Mouse (Mus musculus) CD4-positive, CD25-positive, alpha-beta regulatory T cell, adult 4 months (primary cell): ENCODE measurements around the gene Foxo1. TPM values are rescaled to one million over a fixed set of nuclear protein-coding genes. Genes with fewer than 3 reads are reported as not detected.

ENCODE experiments used
- ATAC-seq: one replicate; pipeline ENCODE4 v1.8.0; 2017
- polyA plus RNA-seq, 2 experiments: library from polyadenylated mRNA; unstranded; fragments of 100-300 nt; shearing (Covaris generic); gene quantifications; one replicate each; pipeline ENCODE4 v1.2.1; 2017

Gene Foxo1
- polyA plus RNA-seq, 2 experiments from 2014 or later, result 37.1 to 38.9 TPM

GRCm38 (mm10) chr3:52308586-52309321, 40.6 kb downstream of the Foxo1 start:
- no peak for ATAC-seq

DNA sequence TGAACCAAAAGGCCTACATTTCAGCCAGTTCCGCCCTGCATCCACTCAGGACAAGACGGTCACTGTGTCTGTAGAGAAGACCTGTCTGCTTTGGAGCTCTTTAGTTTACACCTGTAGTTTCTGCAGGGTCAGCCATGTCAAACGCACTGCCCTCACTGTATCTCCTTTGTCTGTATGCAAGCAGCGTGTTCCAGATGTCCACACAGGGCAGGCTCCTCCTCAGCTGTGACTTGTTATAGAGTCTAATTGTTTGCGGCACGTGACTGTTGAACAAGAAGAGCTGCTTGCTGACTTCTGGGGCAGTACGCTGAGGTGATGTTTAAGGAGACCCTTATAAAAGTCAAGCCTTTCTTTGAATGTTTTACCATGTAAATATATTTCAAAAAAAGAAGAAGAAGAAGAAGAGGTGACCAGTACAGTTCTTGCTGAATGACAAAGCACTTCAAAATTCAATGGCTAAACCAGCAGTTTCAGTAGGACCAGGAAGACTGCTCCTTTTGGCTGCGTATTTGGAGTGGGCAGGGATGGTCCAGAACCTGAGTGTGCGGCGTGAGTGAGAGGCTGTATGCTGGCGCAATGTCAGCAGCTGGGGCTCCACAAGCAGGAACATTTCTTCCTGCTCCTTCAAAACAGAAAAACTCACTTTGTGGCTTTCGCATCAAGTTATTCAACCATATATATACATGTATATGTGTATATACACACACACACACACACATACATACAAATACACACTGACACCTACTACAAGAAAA, 52.6 kb downstream of the Foxo1 start:
- ATAC-seq, result no peak

GRCm38 (mm10) chr3:52322401-52323385, 54.6 kb downstream of the Foxo1 start:
- peak; percentile 67 for ATAC-seq

DNA sequence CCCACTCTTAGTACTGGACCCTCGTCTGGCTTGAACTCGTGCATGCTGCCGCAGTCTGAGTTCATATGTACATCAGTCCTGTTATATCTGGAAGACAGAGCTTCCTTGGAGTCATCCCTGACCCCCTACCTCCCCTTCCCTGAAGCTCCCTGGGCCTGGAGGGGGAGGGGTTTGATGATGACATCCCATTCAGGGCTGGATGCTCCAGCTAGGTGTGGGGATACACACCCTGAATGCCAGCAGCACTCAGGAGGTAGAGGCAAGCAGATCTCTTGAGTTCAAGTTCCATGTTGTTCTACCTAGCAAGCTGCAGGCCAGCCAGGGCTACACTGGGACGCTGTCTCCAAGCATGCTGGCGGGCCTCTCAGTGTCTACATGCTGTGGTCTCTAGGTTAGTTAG, 56.9 kb downstream of the Foxo1 start:
- no peak for ATAC-seq

- no peak for ATAC-seq
Measured at GRCm38 (mm10) chr3:52326687-52327086, 58.6 kb downstream of the Foxo1 start.

DNA sequence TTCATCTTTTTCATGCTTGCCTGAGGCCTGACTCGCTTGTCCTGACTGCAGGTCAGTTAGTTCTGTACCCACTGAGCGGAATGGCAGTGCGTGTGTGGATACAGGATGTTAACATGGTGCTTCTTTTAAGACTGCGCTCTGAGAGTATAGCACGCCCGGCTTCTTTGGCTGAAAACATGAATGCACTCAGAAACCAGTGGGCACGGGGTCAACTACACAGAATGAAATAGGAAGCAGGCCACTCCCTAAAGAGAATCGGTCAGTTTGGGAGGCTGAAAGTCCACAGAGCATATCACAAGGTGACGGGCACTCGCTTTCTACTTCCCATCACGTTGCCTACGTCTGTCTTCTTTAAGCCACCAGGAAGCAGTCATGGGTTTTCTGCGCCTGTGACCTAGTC, 59.0 kb downstream of the Foxo1 start:
- ATAC-seq, result no peak

GRCm38 (mm10) chr3:52331709-52332108, 63.6 kb downstream of the Foxo1 start:
- peak; percentile 46 for ATAC-seq

DNA sequence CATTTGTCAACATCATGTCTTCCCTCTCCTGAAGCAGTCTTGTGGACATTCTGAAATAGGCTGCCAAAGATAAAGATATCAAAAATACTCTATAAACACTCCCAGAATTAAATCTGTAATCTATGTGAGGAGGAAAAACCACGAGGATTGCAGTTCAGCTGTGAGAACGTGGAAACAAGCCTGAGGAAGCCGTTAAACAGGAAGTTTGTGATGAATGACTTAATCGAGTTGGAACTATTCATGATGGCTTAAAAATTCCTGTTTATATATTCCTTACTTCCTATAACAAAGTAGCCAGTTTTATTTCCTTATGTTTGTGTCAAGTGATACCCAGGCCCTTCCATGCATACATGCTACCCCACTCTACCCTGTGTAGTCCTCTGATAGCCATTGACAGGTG, 70.6 kb downstream of the Foxo1 start:
- no peak for ATAC-seq

GRCm38 (mm10) chr3:52340336-52341034, 72.3 kb downstream of the Foxo1 start:
- ATAC-seq, result peak; percentile 32

- no peak for ATAC-seq
Measured at GRCm38 (mm10) chr3:52342226-52342625, 74.1 kb downstream of the Foxo1 start.

DNA sequence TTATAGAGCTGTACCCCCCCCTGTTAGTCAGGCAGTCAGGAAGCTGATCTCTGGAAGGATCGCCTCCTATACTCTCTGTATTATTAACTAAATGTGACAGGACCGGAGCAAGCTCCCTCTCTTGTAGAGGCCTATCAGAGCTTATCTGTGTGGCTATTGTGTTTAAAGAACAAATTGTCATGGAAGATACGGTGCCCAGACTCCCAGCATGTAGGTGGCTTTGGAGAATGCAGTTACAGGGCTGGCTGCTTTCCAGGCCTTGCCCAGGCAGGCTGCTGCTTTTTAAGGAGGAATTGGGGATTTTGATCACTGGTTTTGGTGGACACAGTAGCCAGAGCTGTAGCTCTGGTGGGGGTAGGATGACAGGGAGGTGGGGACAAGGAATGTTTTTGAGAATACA, 74.7 kb downstream of the Foxo1 start:
- ATAC-seq, result no peak

GRCm38 (mm10) chr3:52343270-52344070, 75.3 kb downstream of the Foxo1 start:
- ATAC-seq, result peak; percentile 69

GRCm38 (mm10) chr3:52345881-52346280, 77.7 kb downstream of the Foxo1 start:
- ATAC-seq, result no peak

DNA sequence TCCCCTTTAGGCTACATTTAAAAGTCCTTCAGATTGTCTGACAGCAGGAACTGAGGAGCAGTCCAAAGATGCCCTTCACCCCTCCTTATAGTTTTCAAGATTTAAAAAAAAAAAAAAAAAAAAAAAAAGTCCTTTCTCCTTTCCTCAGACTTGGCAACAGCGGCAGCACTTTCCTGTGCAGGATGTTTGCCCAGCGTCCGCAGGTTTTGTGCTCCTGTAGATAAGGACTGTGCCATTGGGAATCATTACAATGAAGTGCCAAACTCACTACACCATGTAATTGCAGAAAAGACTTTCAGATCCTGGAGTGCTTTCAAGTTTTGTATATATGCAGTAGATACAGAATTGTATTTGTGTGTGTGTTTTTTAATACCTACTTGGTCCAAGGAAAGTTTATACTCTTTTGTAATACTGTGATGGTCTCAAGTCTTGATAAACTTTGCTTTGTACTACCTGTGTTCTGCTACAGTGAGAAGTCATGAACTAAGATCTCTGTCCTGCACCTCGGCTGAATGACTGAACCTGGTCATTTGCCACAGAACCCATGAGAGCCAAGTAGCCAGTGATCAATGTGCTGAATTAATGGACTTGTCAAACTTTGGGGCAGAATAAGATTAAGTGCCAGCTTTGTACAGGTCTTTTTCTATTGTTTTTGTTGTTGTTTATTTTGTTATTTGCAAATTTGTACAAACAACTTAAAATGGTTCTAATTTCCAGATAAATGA, 79.0 kb downstream of the Foxo1 start:
- no peak for ATAC-seq

DNA sequence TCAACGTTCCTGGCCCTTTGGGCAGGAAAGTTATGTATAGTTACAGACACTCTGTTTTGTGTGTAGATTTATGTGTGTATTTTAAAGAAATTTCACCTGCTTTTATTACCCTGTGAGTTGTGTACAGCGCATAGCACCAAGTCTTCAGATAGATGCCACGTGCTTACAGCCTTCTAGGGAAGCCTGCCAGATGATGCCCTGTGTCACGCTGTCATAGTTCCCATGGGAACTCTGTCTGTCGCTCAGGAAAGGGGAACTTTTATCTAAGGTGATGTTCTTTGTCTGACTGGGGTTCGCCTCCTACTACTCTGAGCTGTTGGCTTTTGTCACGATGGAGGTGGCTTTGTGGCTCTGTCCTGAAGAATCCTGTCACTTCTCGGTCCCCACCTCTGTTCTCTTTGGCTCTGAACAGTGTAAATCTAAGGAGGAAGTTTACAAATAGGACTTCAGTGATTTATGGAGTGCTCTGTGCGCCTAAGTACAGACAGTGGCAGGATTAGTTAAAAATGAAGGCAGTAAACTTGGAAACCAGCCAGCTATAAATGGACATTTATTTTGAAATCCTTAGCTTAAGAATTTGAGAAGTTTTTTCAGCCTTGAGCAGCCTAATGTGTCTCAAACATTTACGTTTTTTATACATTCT, 80.0 kb downstream of the Foxo1 start:
- ATAC-seq, result no peak

GRCm38 (mm10) chr3:52350636-52351035, 82.5 kb downstream of the Foxo1 start:
- ATAC-seq, result no peak

- ATAC-seq, result no peak
Measured at GRCm38 (mm10) chr3:52351901-52352300, 83.8 kb downstream of the Foxo1 start.

- ATAC-seq, result no peak
Measured at GRCm38 (mm10) chr3:52354203-52354602, 86.1 kb downstream of the Foxo1 start.

GRCm38 (mm10) chr3:52357265-52357953, 89.3 kb downstream of the Foxo1 start:
- ATAC-seq, result no peak

- no peak for ATAC-seq
Measured at GRCm38 (mm10) chr3:52364576-52364975, 96.4 kb downstream of the Foxo1 start.
